Mouse (Mus musculus): ENCODE results near the gene Gna14.

The Gna14 gene

DNA sequence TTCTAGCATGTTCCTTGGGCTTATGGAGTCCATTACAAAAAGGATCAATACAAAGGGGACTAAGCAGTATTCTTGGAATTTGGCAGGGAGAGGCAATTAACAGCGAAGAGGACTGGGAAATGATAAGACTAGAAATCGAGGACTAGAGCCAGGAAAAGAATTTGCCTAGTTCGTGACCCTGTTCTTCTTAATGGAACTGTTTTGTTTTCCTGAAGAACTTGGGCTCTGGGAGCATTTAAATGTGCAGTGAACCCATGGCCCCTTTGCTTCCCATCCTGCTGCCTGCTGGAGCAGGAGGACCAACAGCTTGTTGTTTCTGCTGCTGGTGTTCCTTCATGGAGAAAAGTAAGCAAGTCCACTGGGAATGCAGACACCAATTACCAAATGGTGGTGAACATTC is 15.3 kb downstream of the Gna14 start:
- DNase-seq (ENCODE audit: low read depth in 1 of 2, low spot score in 2 of 2) = no peak

DNA sequence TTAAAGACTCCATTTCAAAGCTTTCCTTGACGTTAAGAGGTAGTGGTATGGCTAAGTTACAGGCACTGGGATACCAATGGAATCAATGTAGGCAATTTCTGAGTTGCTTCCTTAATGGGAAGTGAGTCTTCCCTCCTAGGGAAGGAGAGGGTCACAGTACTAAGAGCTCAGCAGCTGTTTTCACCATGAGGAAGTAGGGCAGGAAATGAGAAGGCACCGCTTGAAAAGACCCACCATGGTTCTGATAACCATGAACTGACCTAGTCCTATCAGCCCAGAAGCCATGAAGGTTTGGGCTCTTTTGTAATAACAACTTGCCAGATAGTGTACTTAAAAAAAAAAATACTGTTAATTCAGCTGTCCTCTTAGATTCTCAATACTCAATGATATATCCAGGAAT is 20.6 kb downstream of the Gna14 start:
- no peak for DNase-seq (ENCODE audit: low read depth in 1 of 2, low spot score in 2 of 2)

DNA sequence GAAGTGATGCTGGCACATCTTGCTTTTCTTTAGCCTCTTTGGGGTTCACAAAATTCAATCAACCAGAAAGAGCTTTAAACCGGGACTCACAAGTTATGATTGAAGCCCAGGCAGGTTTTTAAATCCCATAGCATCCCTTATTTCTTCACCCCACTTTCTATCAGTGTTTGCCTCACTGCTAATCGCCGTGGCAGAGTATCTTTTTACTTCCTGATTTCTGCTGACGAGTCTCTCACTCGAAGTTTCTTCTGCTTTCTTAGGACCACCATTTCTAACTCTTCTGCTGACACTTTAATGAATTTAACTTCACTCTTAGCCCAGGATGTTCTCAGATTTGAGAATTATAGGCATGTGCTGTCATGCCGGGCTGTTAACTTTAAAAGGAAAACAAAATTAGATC is 21.6 kb downstream of the Gna14 start:
- no peak for DNase-seq (ENCODE audit: low read depth in 1 of 2, low spot score in 2 of 2)

GRCm38 (mm10) chr19:16459317-16459716 is 23.8 kb downstream of the Gna14 start:
- no peak for DNase-seq (ENCODE audit: low read depth in 1 of 2, low spot score in 2 of 2)

- no peak for DNase-seq (ENCODE audit: low read depth in 1 of 2, low spot score in 2 of 2)
Measured at GRCm38 (mm10) chr19:16460292-16460691, 24.7 kb downstream of the Gna14 start.

GRCm38 (mm10) chr19:16460831-16461230 is 25.3 kb downstream of the Gna14 start:
- no peak for DNase-seq (ENCODE audit: low read depth in 1 of 2, low spot score in 2 of 2)

- no peak for DNase-seq (ENCODE audit: low read depth in 1 of 2, low spot score in 2 of 2)
Measured at GRCm38 (mm10) chr19:16462461-16462860, 26.9 kb downstream of the Gna14 start.

DNA sequence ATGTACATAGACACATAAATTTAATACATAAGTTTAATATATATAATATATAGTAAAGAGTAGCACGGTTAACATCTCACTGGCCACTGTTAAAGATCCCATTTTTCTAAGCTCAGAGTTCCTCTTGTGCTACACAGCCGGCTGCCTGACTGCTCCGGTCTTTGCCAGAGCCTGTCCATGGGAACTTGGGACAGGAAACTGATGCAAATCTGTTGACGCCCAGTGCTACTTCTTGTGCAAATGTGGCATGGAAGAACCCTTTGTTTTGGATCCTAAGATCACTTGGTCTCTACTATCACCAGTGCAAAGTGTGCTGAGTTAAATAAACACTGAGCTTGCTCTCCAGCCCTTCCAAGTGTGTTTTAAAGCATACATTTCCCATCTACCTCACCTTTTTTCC is 29.2 kb downstream of the Gna14 start:
- no peak for DNase-seq (ENCODE audit: low read depth in 1 of 2, low spot score in 2 of 2)

GRCm38 (mm10) chr19:16468756-16469374 is 33.3 kb downstream of the Gna14 start:
- DNase-seq (ENCODE audit: low read depth in 1 of 2, low spot score in 2 of 2) = no peak

DNA sequence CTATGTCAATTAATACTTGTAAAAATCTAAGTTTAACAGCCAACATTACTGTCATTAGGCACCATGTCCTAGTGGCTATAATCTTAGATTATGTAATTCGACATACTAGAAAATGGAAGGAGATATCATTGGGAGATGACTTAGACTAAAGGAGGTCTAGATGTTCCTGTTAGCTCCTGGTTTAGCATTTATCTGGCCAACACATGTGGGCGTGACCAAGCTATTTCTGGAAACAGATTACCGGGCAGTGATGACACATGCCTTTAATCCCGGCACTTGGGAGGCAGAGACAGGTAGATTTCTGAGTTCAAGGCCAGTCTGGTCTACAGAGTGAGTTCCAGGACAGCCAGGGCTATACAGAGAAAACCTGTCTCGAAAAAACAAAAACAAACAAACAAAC is 37.1 kb downstream of the Gna14 start:
- DNase-seq (ENCODE audit: low read depth in 1 of 2, low spot score in 2 of 2) = no peak

GRCm38 (mm10) chr19:16477314-16477946 is 41.9 kb downstream of the Gna14 start:
- no peak for DNase-seq (ENCODE audit: low read depth in 1 of 2, low spot score in 2 of 2)

- no peak for DNase-seq (ENCODE audit: low read depth in 1 of 2, low spot score in 2 of 2)
Measured at GRCm38 (mm10) chr19:16478186-16478607, 42.6 kb downstream of the Gna14 start.

- DNase-seq (ENCODE audit: low read depth in 1 of 2, low spot score in 2 of 2) = no peak
Measured at GRCm38 (mm10) chr19:16482047-16482446, 46.5 kb downstream of the Gna14 start.

DNA sequence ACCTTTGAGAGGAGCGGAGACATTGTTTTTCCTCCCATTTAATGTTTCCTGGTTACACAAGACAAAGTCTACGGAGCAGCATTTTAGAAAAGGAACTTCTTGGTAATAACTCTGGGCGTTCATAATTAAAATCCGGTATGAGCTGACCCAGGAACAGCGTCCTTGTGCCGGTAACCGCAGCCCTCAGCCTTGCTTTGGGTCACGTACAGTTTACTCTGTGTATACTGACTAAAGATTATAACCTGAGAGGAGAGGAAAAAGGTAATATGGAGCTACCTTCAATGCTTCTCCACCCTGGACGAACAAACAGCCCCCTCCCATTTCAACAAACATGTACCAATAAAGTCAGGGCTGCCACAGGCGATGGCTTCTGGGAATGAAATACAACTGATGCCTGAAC is 48.7 kb downstream of the Gna14 start:
- DNase-seq (ENCODE audit: low read depth in 1 of 2, low spot score in 2 of 2) = no peak

GRCm38 (mm10) chr19:16484671-16485070 is 49.1 kb downstream of the Gna14 start:
- DNase-seq (ENCODE audit: low read depth in 1 of 2, low spot score in 2 of 2) = no peak

DNA sequence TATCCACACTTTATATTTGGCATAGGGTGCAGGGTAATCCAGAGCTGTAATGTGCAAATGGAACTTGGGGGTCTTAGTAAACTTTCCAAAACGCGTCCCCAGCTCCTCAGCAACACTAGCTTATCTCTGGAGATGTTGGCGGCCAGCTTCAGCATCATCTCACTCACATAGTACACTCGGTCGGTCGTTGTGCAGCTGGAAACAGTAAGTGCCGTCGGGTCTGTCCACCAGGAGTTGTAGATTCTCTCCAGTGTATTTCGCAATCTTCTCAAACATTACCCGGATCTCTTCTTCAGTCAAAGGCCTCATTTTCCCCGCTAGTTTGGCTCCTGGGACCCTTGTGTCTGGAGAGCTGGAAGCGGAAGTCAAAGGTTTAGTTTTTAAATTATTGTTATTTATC is 55.2 kb downstream of the Gna14 start:
- DNase-seq (ENCODE audit: low read depth in 1 of 2, low spot score in 2 of 2) = no peak

DNA sequence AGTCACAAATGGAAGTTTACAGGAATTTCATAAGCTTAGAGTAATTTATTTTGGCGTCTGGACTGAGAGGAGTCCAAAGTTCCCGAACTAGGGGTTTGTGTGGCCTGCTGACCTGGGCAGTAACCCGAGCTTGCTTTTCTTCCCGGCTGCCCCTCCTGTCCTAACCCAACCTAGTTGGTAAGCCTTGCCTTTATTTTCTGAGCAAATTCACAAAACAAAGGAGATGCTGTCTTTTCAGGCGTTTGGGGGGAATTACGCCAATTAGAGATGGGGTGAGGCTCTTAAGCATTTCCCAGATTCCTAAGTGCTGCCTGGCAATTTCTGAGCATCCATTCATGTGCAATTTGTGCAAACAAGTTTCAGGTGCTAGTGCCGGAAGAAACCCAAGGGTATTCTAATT is 55.9 kb downstream of the Gna14 start:
- DNase-seq (ENCODE audit: low read depth in 1 of 2, low spot score in 2 of 2) = no peak

DNA sequence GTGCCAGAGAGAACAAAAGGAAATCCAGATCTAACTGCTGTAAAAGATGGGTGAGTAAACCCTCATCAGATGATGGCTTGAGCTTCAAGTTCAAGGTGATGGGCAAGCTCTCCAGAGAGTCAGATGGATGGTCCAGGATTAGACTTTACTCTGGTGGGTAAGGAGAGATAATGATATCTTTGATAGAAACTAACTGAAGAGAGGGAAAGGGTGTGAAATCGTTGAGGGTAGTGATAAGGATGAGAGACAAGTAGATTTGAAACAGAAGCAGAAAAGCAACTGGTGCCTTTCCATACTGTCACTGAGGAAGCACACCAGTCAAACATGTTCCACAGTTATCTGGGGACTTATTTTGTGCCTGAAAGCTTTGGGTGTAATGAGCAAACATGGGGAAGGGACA is 56.9 kb downstream of the Gna14 start:
- no peak for DNase-seq (ENCODE audit: low read depth in 1 of 2, low spot score in 2 of 2)

- no peak for DNase-seq (ENCODE audit: low read depth in 1 of 2, low spot score in 2 of 2)
Measured at GRCm38 (mm10) chr19:16494816-16495516, 59.4 kb downstream of the Gna14 start.

DNA sequence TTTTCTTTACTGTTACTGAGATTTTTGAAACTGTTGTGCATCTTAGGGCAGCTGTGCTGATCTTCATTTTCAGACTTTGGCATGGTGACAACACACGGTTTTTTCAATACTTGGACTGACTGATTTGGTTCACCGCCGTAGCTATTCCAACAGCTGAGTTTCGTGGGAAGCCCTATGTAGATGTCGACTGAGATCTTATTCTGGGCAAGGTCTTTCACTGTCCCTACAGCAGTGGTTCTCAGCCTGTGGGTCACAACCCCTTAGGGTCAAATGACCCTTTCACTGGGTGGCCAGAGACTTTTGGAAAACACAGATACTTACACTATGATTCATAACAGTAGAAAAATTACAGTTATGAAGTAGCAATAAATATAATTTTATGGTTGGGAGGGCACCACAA is 60.5 kb downstream of the Gna14 start:
- no peak for DNase-seq (ENCODE audit: low read depth in 1 of 2, low spot score in 2 of 2)

- DNase-seq (ENCODE audit: low read depth in 1 of 2, low spot score in 2 of 2) = no peak
Measured at GRCm38 (mm10) chr19:16502054-16502453, 66.5 kb downstream of the Gna14 start.

DNA sequence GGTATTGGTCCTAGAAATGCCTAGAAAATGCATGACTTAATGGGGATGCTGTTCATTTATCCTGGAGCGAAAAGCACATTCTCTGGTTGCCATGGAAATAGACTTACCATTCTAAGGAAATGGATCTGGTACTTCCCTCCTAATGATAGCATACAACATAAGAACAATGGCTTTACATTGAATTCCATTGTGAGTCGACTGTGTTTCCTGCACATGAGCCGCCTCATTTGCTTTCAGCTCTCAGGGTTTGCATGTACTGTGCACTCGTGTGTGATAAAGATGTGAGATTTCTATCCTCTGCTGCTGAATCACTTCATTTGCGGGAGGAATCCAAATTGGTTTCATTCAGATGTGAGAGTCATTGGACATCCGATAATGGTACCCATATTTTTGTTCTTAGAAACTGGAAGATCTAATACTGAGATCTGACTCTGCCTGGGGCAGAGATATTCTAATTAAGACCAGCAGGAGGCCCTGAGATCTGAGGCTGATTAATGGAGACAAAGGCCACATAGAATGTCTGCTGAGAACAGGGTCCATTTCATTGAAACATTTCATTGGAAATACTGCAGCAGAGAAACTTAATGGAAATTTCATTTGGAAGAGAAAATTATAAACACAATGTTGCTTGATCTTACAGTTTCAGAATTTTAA is 71.3 kb downstream of the Gna14 start:
- DNase-seq (ENCODE audit: low read depth in 1 of 2, low spot score in 2 of 2) = no peak
